Mouse (Mus musculus): ENCODE measurements around the gene Runx2.

GRCm38 (mm10) chr17:44827124-44827523 is 12.5 kb upstream of the Runx2 start:
- no peak for TF ChIP-seq ZC3H11A (IDR thresholded peaks at IDR 0.05; ENCODE audit: borderline replicate concordance, low read depth, low read length)
- no peak for TF ChIP-seq ZNF384 (IDR thresholded peaks at IDR 0.05; ENCODE audit: low read depth, low read length)

Measured in ES-E14 (cell line).